Mouse (Mus musculus): ENCODE results near the gene Hcrt.

The Hcrt gene

DNA sequence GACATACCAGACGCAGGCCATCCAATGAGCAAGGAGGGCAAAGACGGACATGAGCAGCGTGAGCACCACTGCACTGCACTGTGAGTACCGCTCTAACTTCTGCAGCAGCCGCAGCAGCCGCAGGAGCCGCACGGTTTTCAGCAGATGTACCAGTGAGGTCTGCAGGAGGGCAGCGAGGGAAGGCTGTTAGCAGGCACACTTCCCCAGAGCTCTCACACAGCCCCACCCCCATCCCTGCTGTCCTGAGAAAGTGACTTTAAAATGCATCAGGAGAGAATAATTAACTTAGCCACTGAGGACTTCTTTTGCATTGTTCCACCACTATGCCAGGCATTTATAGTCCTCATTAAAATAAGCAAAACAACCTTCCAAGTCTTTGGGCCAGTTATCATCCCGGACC lies 10.4 kb downstream of the Hcrt start:
- CTCF ChIA-PET = interaction anchor here in 2 of 4 experiments (1.3 to 1.8 kb wide), 2 partner anchors 9 to 10 kb away, joined by 4 to 5 read pairs; no protein-coding TSS in a partner anchor
- POLR2A ChIA-PET = interaction anchor here in 3 of 4 experiments (0.9 to 1.5 kb wide), 4 partner anchors 8 to 15 kb away, joined by 3 to 7 read pairs (median 3); partner anchors contain the start of genes Rab5c (in 3 of the 3) and Kcnh4 (in 1 of the 3)

DNA sequence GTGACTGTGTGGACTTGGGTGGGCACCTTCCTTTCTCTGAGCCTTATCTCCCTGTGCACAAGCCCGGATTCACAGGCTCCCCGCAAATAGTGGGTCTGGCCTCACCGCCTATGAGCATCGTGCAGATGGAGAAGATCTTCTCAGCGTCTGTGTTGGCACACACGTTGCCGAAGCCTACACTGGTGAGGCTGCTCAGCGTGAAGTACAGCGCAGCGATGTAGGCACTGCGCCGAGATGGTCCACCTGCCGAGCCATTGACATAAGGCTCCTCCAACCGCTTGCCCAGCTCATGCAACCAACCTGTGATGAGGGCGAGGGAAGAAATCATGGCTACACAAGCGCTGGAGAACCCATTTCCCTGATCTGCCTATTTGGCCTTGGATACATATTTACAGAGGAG lies 12.6 kb downstream of the Hcrt start:
- POLR2A ChIA-PET = interaction anchor here in 3 of 4 experiments (0.7 to 2.9 kb wide), 4 partner anchors 9 to 353 kb away, joined by 3 to 10 read pairs (median 3); partner anchors contain the start of genes Jup (in 1 of the 3) and Rab5c (in 1 of the 3)
- CTCF ChIA-PET = interaction anchor here in 2 of 4 experiments (0.5 to 0.9 kb wide), 3 partner anchors 11 to 208 kb away, joined by 3 to 8 read pairs (median 3); no protein-coding TSS in a partner anchor

DNA sequence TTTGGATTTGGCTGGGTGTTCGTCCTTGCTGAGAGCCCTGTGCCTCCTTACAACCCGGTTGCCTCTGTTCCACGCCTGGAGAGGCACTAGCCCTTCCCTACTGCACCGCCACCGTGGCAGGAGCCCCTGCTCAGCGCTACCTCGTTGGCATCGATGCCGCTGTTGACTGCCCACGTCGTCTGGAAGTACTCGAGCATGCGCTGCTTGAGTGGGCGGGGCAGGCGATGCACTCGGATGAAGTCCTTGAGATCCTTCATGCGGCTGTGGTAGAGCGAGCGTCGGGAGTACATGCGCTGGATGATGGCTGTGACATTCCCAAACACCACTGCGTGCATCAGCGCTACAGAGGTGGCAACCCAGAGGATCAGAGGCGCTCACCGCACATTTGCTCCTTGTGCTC lies 13.3 kb downstream of the Hcrt start:
- ChIA-PET CTCF (interaction anchor here in 2 of 4 experiments (0.9 to 1.3 kb wide), 2 partner anchors 12 kb away, joined by 3 read pairs; no protein-coding TSS in a partner anchor), POLR2A (interaction anchor here in 1 of 4 experiments (2.9 kb wide), 1 partner anchor 11 kb away, joined by 10 read pairs; the partner anchor contains the start of gene Rab5c)

DNA sequence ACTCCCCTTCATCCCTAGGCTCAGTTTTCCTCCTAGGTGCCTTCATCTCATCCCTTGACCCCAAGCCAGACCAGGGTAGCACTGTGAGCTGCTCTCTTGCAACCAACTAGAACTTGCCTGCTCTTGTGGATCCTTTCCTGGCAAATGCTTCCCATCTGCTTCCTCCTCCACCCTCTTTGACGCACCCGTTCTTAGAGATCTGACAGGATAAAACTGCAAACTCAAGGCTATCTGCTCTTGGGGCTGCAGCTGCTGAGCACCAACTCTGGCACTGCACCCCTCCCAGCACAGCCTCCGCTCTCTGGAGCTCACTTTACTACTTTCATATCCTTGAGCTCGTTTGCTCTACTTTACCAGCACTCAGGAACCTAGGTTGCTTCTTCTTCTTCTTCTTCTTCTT lies 14.1 kb downstream of the Hcrt start:
- CTCF ChIA-PET = interaction anchor here (0.5 to 1.3 kb wide), 5 partner anchors 10 to 84 kb away, joined by 3 to 6 read pairs (median 4); no protein-coding TSS in a partner anchor
- POLR2A ChIA-PET = interaction anchor here in 2 of 4 experiments (0.7 to 2.9 kb wide), 4 partner anchors 10 to 222 kb away, joined by 3 to 10 read pairs (median 6); partner anchors contain the start of gene Rab5c (in 2 of the 2)

DNA sequence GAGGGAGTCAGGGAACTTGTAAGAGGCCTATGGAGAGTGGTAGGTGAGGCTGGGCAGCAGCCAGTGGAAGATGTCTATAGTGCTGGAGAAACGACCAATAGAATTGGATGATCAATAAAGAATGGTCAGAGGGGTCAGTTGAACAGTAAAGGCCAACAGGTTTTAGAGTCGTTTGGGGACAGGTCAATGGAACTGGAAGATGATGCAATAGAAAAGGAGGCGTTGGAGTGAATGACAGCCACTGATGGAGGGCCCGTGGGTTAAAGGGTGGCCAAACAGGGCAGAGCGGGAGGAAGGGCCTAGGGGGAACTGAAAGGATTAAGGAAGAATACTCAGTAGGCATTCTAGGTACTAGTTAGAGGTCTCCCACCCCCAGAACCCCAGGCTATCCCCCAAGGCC lies 15.6 kb downstream of the Hcrt start:
- ChIA-PET CTCF (interaction anchor here in 3 of 4 experiments (0.6 to 2.4 kb wide), 4 partner anchors 9 to 1578 kb away, joined by 3 to 17 read pairs (median 4); partner anchors contain the start of gene Rab5c (in 1 of the 3)), POLR2A (interaction anchor here in 3 of 4 experiments (0.6 to 1.3 kb wide), 7 partner anchors 9 to 1037 kb away, joined by 3 to 10 read pairs (median 4); partner anchors contain the start of gene Rab5c (in 2 of the 3))

DNA sequence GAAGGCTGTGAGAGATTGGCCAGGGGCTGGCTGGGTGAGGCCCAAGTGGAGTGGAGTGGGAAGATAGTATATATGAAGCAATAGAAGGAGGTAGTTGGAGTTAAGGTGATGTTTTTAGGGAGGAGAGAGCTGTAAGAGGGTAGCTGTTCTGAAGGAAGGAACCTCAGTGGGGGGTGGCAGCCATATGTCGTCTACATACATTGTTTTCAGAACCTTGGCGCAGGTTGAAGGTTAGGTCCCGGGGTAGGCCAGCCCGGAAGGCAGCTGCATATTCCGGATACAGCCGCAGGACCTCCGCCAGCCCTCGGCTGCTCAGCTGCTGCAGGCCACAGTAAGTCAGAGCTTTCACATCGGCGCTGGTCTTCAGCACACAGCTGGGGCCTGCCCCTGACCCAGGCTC lies 16.2 kb downstream of the Hcrt start:
- CTCF ChIA-PET = interaction anchor here (0.8 to 2.4 kb wide), 4 partner anchors 9 to 15 kb away, joined by 3 to 17 read pairs (median 4); partner anchors contain the start of gene Rab5c (in 1 of the 4)
- POLR2A ChIA-PET = interaction anchor here (0.6 to 1.3 kb wide), 8 partner anchors 8 to 1037 kb away, joined by 3 to 10 read pairs (median 4); partner anchors contain the start of gene Rab5c (in 2 of the 4)

DNA sequence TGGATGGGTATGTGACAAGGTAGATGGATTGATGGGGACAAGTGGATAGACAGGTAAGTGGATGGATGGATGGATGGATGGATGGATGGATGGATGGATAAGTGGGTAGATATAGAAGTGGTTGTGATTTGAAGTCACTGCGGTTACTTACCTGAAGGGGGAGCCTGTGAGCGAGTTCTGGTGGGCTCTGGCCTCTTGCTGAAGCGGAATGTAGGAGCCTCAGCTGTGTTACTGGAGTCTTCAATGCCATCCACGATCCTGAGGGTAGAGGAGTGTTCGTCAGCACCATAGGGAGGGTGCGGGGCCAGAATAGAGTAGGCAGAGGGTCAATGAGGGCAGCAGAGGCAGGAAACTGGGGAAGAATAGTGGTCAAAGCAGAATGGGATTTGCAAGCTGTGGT lies 17.6 kb downstream of the Hcrt start:
- ChIA-PET POLR2A (interaction anchor here in 3 of 4 experiments (0.6 to 1.2 kb wide), 12 partner anchors 9 to 425 kb away, joined by 3 to 6 read pairs (median 3); partner anchors contain the start of genes Dhx58 (in 1 of the 3), Eif1 (in 1 of the 3), Kat2a (in 1 of the 3) and Stat3 (in 1 of the 3)), CTCF (interaction anchor here (0.5 to 5.6 kb wide), 23 partner anchors 14 to 313 kb away, joined by 3 to 56 read pairs (median 3); partner anchors contain the start of genes Kcnh4 (in 2 of the 4), Ghdc (in 1 of the 4), Hcrt (in 1 of the 4) and Hspb9 (in 1 of the 4))

DNA sequence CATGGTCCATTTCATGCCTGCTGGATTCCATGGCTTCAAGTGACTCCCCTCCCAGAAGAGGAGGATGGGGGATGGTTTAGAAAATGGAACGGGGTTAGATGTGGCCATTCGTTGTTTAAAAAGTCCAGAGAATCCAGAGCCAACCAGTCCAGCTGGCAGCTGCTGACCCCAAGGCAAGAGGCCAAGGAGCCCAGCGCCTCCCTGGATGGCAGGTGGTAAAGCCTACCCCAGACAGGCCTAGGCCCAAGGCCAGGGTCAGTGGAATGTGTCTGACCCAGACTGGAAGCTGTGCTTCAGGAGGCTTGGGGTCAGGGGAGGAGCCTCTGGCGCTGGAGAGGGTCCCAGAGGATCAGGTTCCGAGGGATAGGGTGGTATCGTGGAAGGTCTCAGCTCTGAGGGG lies 21.4 kb downstream of the Hcrt start:
- POLR2A ChIA-PET = interaction anchor here in 3 of 4 experiments (0.6 to 1.4 kb wide), 6 partner anchors 17 to 330 kb away, joined by 3 to 4 read pairs (median 3); partner anchors contain the start of gene Stat3 (in 1 of the 3)
- CTCF ChIA-PET = interaction anchor here in 3 of 4 experiments (0.7 to 5.6 kb wide), 5 partner anchors 19 to 130 kb away, joined by 3 to 56 read pairs (median 5); partner anchors contain the start of genes Hcrt (in 1 of the 3) and Kcnh4 (in 1 of the 3)

DNA sequence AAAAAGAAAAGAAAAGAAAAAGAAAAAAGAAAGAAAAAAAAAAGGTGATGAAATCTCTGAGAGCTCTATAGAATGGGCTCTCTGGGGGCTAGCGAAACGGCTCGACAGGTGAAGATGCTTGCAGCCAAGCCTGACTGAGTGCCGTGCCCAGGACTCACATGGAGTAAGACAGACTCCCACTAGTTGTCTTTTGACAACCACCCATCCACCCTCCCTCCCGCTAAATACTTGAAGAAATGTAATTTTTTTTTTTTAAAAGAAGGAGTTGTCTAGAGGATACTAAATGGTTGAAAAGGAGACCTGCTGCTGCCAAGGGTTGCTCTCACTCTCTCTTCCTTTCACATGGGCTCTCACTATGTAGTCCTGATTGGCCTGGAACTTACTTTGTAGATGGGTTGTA lies 24.0 kb downstream of the Hcrt start:
- CTCF ChIA-PET = interaction anchor here (0.6 to 3.0 kb wide), 10 partner anchors 12 to 493 kb away, joined by 3 to 15 read pairs (median 6); partner anchors contain the start of gene Hspb9 (in 1 of the 4)

DNA sequence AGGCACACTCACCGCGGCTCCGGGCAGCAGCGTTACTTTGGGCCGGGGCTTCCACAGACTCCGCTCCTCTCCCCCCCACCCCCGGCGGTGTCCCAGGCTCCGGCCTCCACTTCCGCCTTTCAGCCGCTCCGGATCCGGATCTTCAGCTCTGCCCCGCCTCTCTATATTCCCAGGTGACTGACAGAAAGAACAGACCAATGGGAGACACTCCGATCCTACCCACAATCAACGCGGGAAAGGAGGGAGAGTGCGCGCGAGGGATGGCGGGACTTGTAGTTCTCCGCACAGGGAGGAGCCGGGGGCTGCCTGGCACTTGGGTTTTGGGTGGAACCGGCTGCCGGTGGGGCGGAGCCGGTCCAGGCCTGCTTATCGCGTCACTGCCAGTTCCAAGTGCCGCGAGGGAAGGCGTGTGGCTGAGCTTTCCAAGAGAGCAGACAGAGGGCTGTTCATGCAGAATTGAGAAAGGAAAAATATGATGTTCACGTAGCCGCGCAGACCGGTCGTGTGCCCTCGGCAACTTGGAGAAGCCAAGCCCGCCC lies 24.6 kb downstream of the Hcrt start, which contains the start of gene Rab5c:
Gene Rab5c (minus strand): TSS at position 150 of the 539 bp plus-strand sequence.
- CTCF ChIA-PET = interaction anchor here (0.7 to 3.0 kb wide), 19 partner anchors 9 to 522 kb away, joined by 3 to 15 read pairs (median 5); partner anchors contain the start of genes Hspb9 (in 2 of the 4), Acly (in 1 of the 4), Dnajc7 (in 1 of the 4) and Ghdc (in 1 of the 4)
- POLR2A ChIA-PET = interaction anchor here (0.6 to 4.0 kb wide), 90 partner anchors 8 to 704 kb away, joined by 3 to 33 read pairs (median 4); partner anchors contain the start of genes Kcnh4 (in 4 of the 4), Ghdc (in 3 of the 4), Kat2a (in 3 of the 4) and Rpl27 (in 3 of the 4)

More for the DNA sequence above, 24.0 kb downstream of the Hcrt start:
- POLR2A ChIA-PET = interaction anchor here (0.6 to 4.0 kb wide), 61 partner anchors 8 to 681 kb away, joined by 3 to 33 read pairs (median 5); partner anchors contain the start of genes Kcnh4 (in 4 of the 4), Acly (in 2 of the 4), Ghdc (in 2 of the 4) and Jup (in 2 of the 4)

DNA sequence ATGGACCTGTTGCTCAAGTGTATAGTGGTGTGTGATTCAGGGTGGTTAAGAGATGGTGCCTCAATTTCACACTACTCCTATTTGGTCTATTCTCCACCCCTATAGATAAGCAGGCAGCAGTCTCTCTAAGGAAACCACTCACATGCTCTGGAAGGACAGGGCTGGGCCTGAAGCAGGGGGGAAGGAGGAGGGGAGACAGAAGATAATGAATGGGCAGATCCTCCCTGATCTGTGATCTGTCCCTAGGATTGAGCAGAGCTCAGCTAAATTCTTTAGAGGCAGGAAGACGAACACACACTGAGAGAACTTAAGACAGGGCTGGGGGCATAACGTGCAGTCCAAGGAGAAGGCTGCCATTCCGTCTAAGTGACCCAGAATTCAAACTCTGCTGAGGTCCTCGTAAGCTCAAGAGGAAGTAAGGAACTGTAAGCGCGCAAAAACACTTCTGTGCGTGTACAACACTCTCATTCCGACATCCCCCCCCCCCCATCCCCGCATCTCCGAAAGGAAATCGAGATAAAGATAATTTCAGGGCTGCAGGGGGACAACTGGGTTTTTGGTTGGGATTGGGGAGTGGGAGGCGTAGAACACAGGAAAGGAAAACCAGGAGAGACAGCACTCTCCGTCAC lies 25.5 kb downstream of the Hcrt start:
- CTCF ChIA-PET = interaction anchor here (0.7 to 3.0 kb wide), 15 partner anchors 10 to 523 kb away, joined by 3 to 15 read pairs (median 4); partner anchors contain the start of genes Hspb9 (in 2 of the 4), Acly (in 1 of the 4), Dnajc7 (in 1 of the 4) and Wnk4 (in 1 of the 4)
- POLR2A ChIA-PET = interaction anchor here (0.7 to 4.0 kb wide), 63 partner anchors 8 to 705 kb away, joined by 3 to 33 read pairs (median 5); partner anchors contain the start of genes Ghdc (in 3 of the 4), Eif1 (in 2 of the 4), Hspb9 (in 2 of the 4) and Kat2a (in 2 of the 4)

DNA sequence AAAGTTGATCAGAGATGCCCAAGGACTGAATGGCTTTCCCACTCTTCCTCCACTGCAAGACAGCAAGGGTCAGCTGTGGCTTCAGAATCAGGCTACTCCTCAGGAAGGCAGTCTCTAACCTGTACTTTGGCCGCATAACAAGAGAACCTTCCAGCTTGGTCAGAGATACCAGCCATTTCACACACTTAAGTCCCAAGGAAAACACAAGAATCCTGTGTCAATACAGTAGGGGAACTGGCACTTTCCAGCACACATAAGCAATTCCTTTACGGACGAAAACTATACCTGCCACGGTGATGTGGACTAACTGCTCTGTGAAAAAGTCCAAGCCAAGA lies 26.0 kb downstream of the Hcrt start:
- POLR2A ChIA-PET = interaction anchor here in 3 of 4 experiments (1.0 to 4.0 kb wide), 15 partner anchors 9 to 417 kb away, joined by 3 to 33 read pairs (median 10); partner anchors contain the start of genes Hspb9 (in 2 of the 3), Kat2a (in 2 of the 3), Acly (in 1 of the 3) and Eif1 (in 1 of the 3)

DNA sequence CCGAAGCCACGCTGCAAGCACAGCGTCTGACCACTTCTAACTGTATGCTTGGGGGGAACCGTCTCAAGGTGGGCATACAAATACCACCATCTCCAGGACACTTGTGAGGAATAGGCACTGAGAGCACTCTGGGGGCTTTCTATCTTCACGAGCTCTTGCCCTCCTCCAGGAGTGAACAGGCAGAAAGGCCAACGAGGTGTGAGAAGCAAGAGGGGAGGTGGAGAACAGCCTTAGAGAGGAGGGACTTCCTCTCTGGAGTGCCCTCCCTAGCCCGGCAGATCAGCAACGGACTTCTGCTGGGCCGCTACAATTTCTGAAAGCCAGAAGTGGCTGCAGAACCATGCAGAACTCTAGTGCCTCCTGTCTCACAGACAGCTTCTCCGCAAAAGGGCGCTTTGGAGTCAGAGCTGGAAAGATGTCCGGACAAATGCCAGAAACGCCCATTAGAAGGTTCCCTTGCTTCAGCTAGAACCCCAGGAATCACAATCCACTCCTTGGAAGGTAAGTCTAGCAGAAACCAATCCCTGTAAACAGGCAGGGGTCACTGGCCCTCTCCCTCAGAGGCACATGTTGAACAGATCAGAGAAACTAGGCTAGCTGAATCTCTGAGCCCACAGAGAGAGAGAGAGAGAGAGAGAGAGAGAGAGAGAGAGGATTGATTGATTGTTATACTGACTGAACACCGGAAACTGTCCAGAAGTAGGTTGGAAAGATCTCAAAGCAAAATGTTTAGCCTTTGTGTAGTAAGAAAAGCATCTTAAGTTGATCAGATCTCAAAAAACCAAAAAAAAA lies 26.6 kb downstream of the Hcrt start:
- ChIA-PET POLR2A (interaction anchor here in 3 of 4 experiments (0.5 to 4.0 kb wide), 15 partner anchors 8 to 208 kb away, joined by 3 to 33 read pairs (median 6); partner anchors contain the start of genes Hspb9 (in 2 of the 3), Kat2a (in 2 of the 3), Acly (in 1 of the 3) and Stat3 (in 1 of the 3)), CTCF (interaction anchor here in 3 of 4 experiments (0.7 to 3.0 kb wide), 7 partner anchors 11 to 155 kb away, joined by 3 to 15 read pairs (median 5); partner anchors contain the start of gene Hspb9 (in 1 of the 3))

More for the DNA sequence above, 26.0 kb downstream of the Hcrt start:
- CTCF ChIA-PET = interaction anchor here (0.7 to 3.0 kb wide), 8 partner anchors 12 to 154 kb away, joined by 3 to 15 read pairs (median 6); partner anchors contain the start of genes Dnajc7 (in 1 of the 4) and Hspb9 (in 1 of the 4)

DNA sequence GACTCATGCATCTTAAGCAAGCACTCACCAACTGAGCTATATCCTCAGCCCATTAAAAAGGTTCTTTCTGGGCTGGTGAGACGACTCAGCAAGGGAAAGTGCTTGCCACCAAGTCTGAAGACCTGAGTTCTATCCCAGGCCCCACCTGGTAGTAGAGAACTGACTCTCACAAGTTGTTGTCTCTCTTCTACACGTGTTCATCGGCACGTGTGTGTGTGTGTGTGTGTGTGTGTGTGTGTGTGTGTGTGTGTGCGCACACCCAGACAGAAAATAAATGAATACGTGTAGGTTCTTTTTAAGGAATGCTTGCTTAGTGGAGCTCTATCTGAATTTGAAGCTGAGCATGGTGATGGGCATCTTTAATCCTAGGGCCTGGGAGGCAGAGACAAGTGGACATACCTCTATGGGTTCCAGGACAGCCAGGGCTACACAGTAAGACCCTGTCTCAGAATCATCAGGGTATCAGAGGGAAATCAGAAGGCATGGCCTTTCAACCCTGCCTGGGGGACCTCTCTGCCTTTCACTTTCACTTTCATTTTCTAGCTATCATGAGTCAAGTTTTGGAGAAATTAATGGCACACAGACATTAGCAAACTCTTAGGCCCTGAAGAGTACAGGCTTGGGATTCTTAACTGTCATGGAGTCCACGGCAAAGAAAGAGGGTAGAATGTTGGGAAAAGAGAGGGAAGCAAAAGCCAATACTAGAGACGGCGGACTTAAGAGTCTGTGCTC lies 27.4 kb downstream of the Hcrt start:
- CTCF ChIA-PET = interaction anchor here (0.6 to 2.8 kb wide), 7 partner anchors 10 to 224 kb away, joined by 3 to 8 read pairs (median 4); partner anchors contain the start of gene Kcnh4 (in 1 of the 4)
- POLR2A ChIA-PET = interaction anchor here (0.5 to 4.0 kb wide), 12 partner anchors 10 to 207 kb away, joined by 3 to 33 read pairs (median 4); partner anchors contain the start of genes Hspb9 (in 2 of the 4), Acly (in 1 of the 4), Dhx58 (in 1 of the 4) and Stat3 (in 1 of the 4)
